Mouse (Mus musculus): ENCODE results near the gene 2010111I01Rik. TPM values are rescaled to one million over a fixed set of nuclear protein-coding genes. Genes with fewer than 3 reads are reported as not detected.

The 2010111I01Rik gene
- polyA plus RNA-seq, 1 experiment from 2014 or later, result 119 TPM

GRCm38 (mm10) chr13:62929766-62930389 is 34.8 kb upstream of the 2010111I01Rik start:
- H3K27me3 ChIP-seq (ENCODE audit: control insufficient read depth, insufficient read depth, low read length), result no peaks in the 10 kb centered on the region
- H3K4me3 ChIP-seq (replicated peaks; ENCODE audit: low read length), result no peak overlapping the region
- no peaks in the 10 kb centered on the region for H3K9me3 ChIP-seq (replicated peaks; ENCODE audit: control insufficient read depth, low read length)
- H3K4me2 ChIP-seq (ENCODE audit: low read depth, low read length), result no peak overlapping the region
- WGBS, result 53% methylated on average over 9 of the region's 9 CpGs
- peak overlapping the region; percentile 36; the same call in 1 of the 2 replicates for H3K27ac ChIP-seq (ENCODE audit: low read length)
- no peak overlapping the region for H3K9ac ChIP-seq (ENCODE audit: low read length)
- H3K4me1 ChIP-seq (ENCODE audit: control insufficient read depth, insufficient read depth, low read length), result no peaks in the 10 kb centered on the region; the same call in 1 of the 2 replicates
- no peaks in the 10 kb centered on the region for H3K36me3 ChIP-seq (ENCODE audit: control insufficient read depth, insufficient read depth, low read length)
- ATAC-seq (ENCODE audit: insufficient read depth, low FRiP score), result peak; percentile 68; the same call in 1 of the 2 replicates

- no peaks in the 10 kb centered on the region for H3K27me3 ChIP-seq (ENCODE audit: control insufficient read depth, insufficient read depth, low read length)
- H3K4me3 ChIP-seq (replicated peaks; ENCODE audit: low read length), result no peak overlapping the region
- H3K36me3 ChIP-seq (ENCODE audit: control insufficient read depth, insufficient read depth, low read length), result no peaks in the 10 kb centered on the region
- ATAC-seq (ENCODE audit: insufficient read depth, low FRiP score), result no peak
- H3K4me2 ChIP-seq (ENCODE audit: low read depth, low read length), result no peak overlapping the region
- no peaks in the 10 kb centered on the region for H3K9me3 ChIP-seq (replicated peaks; ENCODE audit: control insufficient read depth, low read length)
- WGBS, result 88% methylated on average over 4 of the region's 4 CpGs
- no peak overlapping the region for H3K9ac ChIP-seq (ENCODE audit: low read length)
- H3K27ac ChIP-seq (ENCODE audit: low read length), result no peak overlapping the region
- no peaks in the 10 kb centered on the region; the same call in 1 of the 2 replicates for H3K4me1 ChIP-seq (ENCODE audit: control insufficient read depth, insufficient read depth, low read length)
These were observed 32.2 kb upstream of the 2010111I01Rik start for GRCm38 (mm10) chr13:62932452-62932851.

GRCm38 (mm10) chr13:62939371-62939770 is 25.3 kb upstream of the 2010111I01Rik start:
- Histone ChIP-seq H3K4me1 (ENCODE audit: control insufficient read depth, insufficient read depth, low read length) (no peaks in the 10 kb centered on the region), H3K4me2 (ENCODE audit: low read depth, low read length) (no peak overlapping the region), H3K36me3 (ENCODE audit: control insufficient read depth, insufficient read depth, low read length) (no peaks in the 10 kb centered on the region), H3K9me3 (replicated peaks; ENCODE audit: control insufficient read depth, low read length) (no peaks in the 10 kb centered on the region), H3K4me3 (replicated peaks; ENCODE audit: low read length) (no peak overlapping the region), H3K27me3 (ENCODE audit: control insufficient read depth, insufficient read depth, low read length) (no peaks in the 10 kb centered on the region), H3K27ac (ENCODE audit: low read length) (no peak overlapping the region), H3K9ac (ENCODE audit: low read length) (no peak overlapping the region)
- WGBS, result 21% methylated on average over 3 of the region's 3 CpGs
- no peak for ATAC-seq (ENCODE audit: insufficient read depth, low FRiP score)

- no peak overlapping the region for H3K27ac ChIP-seq (ENCODE audit: low read length)
- H3K27me3 ChIP-seq (ENCODE audit: control insufficient read depth, insufficient read depth, low read length), result no peaks in the 10 kb centered on the region
- peaks cover 2% of the 10 kb centered on the region; the same call in 1 of the 2 replicates for H3K4me1 ChIP-seq (ENCODE audit: control insufficient read depth, insufficient read depth, low read length)
- no peaks in the 10 kb centered on the region for H3K36me3 ChIP-seq (ENCODE audit: control insufficient read depth, insufficient read depth, low read length)
- ATAC-seq (ENCODE audit: insufficient read depth, low FRiP score), result no peak
- WGBS, result 67% methylated on average over 4 of the region's 4 CpGs
- no peak overlapping the region for H3K4me2 ChIP-seq (ENCODE audit: low read depth, low read length)
- H3K4me3 ChIP-seq (replicated peaks; ENCODE audit: low read length), result no peak overlapping the region
- H3K9ac ChIP-seq (ENCODE audit: low read length), result no peak overlapping the region
- H3K9me3 ChIP-seq (replicated peaks; ENCODE audit: control insufficient read depth, low read length), result no peaks in the 10 kb centered on the region
These were observed 24.9 kb upstream of the 2010111I01Rik start for GRCm38 (mm10) chr13:62939797-62940196.

GRCm38 (mm10) chr13:62940721-62941120 is 24.0 kb upstream of the 2010111I01Rik start:
- peaks cover 7% of the 10 kb centered on the region; the same call in 1 of the 2 replicates for H3K4me1 ChIP-seq (ENCODE audit: control insufficient read depth, insufficient read depth, low read length)
- 76% methylated on average over 4 of the region's 4 CpGs for WGBS
- H3K4me3 ChIP-seq (replicated peaks; ENCODE audit: low read length), result no peak overlapping the region
- H3K27me3 ChIP-seq (ENCODE audit: control insufficient read depth, insufficient read depth, low read length), result no peaks in the 10 kb centered on the region
- H3K9me3 ChIP-seq (replicated peaks; ENCODE audit: control insufficient read depth, low read length), result no peaks in the 10 kb centered on the region
- no peak overlapping the region for H3K4me2 ChIP-seq (ENCODE audit: low read depth, low read length)
- ATAC-seq (ENCODE audit: insufficient read depth, low FRiP score), result no peak
- no peak overlapping the region for H3K9ac ChIP-seq (ENCODE audit: low read length)
- no peaks in the 10 kb centered on the region for H3K36me3 ChIP-seq (ENCODE audit: control insufficient read depth, insufficient read depth, low read length)
- no peak overlapping the region for H3K27ac ChIP-seq (ENCODE audit: low read length)

GRCm38 (mm10) chr13:62941341-62942005 is 23.2 kb upstream of the 2010111I01Rik start:
- ATAC-seq (ENCODE audit: insufficient read depth, low FRiP score), result no peak
- Histone ChIP-seq H3K9ac (ENCODE audit: low read length) (no peak overlapping the region), H3K36me3 (ENCODE audit: control insufficient read depth, insufficient read depth, low read length) (no peaks in the 10 kb centered on the region), H3K27ac (ENCODE audit: low read length) (no peak overlapping the region), H3K4me2 (ENCODE audit: low read depth, low read length) (no peak overlapping the region), H3K27me3 (ENCODE audit: control insufficient read depth, insufficient read depth, low read length) (no peaks in the 10 kb centered on the region), H3K4me3 (replicated peaks; ENCODE audit: low read length) (no peak overlapping the region), H3K4me1 (ENCODE audit: control insufficient read depth, insufficient read depth, low read length) (peaks cover 7% of the 10 kb centered on the region; the same call in 1 of the 2 replicates), H3K9me3 (replicated peaks; ENCODE audit: control insufficient read depth, low read length) (no peaks in the 10 kb centered on the region)
- WGBS, result 77% methylated on average over 17 of the region's 17 CpGs

GRCm38 (mm10) chr13:62943274-62943830 is 21.3 kb upstream of the 2010111I01Rik start:
- Histone ChIP-seq H3K27me3 (ENCODE audit: control insufficient read depth, insufficient read depth, low read length) (no peaks in the 10 kb centered on the region), H3K27ac (ENCODE audit: low read length) (no peak overlapping the region), H3K36me3 (ENCODE audit: control insufficient read depth, insufficient read depth, low read length) (no peaks in the 10 kb centered on the region), H3K4me3 (replicated peaks; ENCODE audit: low read length) (no peak overlapping the region), H3K4me1 (ENCODE audit: control insufficient read depth, insufficient read depth, low read length) (peaks cover 7% of the 10 kb centered on the region; the same call in 1 of the 2 replicates), H3K9ac (ENCODE audit: low read length) (no peak overlapping the region), H3K4me2 (ENCODE audit: low read depth, low read length) (no peak overlapping the region), H3K9me3 (replicated peaks; ENCODE audit: control insufficient read depth, low read length) (no peaks in the 10 kb centered on the region)
- ATAC-seq (ENCODE audit: insufficient read depth, low FRiP score), result no peak
- WGBS, result 62% methylated on average over 7 of the region's 7 CpGs

GRCm38 (mm10) chr13:62944109-62944508 is 20.6 kb upstream of the 2010111I01Rik start:
- ATAC-seq (ENCODE audit: insufficient read depth, low FRiP score), result no peak; the same call in 1 of the 2 replicates
- Histone ChIP-seq H3K36me3 (ENCODE audit: control insufficient read depth, insufficient read depth, low read length) (no peaks in the 10 kb centered on the region), H3K9me3 (replicated peaks; ENCODE audit: control insufficient read depth, low read length) (no peaks in the 10 kb centered on the region), H3K27me3 (ENCODE audit: control insufficient read depth, insufficient read depth, low read length) (no peaks in the 10 kb centered on the region), H3K27ac (ENCODE audit: low read length) (no peak overlapping the region), H3K4me2 (ENCODE audit: low read depth, low read length) (no peak overlapping the region), H3K4me3 (replicated peaks; ENCODE audit: low read length) (no peak overlapping the region), H3K9ac (ENCODE audit: low read length) (no peak overlapping the region), H3K4me1 (ENCODE audit: control insufficient read depth, insufficient read depth, low read length) (peaks cover 7% of the 10 kb centered on the region; the same call in 1 of the 2 replicates)
- 49% methylated on average over 6 of the region's 6 CpGs for WGBS

GRCm38 (mm10) chr13:62949560-62950188 is 15.0 kb upstream of the 2010111I01Rik start:
- peaks cover 6% of the 10 kb centered on the region; the same call in 1 of the 2 replicates for H3K4me1 ChIP-seq (ENCODE audit: control insufficient read depth, insufficient read depth, low read length)
- H3K4me3 ChIP-seq (replicated peaks; ENCODE audit: low read length), result no peak overlapping the region
- H3K9me3 ChIP-seq (replicated peaks; ENCODE audit: control insufficient read depth, low read length), result no peaks in the 10 kb centered on the region
- ATAC-seq (ENCODE audit: insufficient read depth, low FRiP score), result 0 out of 2 replicates have a peak, but pooled peaks have one; percentile 40
- H3K9ac ChIP-seq (ENCODE audit: low read length), result no peak overlapping the region
- no peak overlapping the region for H3K4me2 ChIP-seq (ENCODE audit: low read depth, low read length)
- H3K27ac ChIP-seq (ENCODE audit: low read length), result no peak overlapping the region
- no peaks in the 10 kb centered on the region for H3K27me3 ChIP-seq (ENCODE audit: control insufficient read depth, insufficient read depth, low read length)
- 24% methylated on average over 4 of the region's 4 CpGs for WGBS
- H3K36me3 ChIP-seq (ENCODE audit: control insufficient read depth, insufficient read depth, low read length), result no peaks in the 10 kb centered on the region
